Mouse (Mus musculus) intestine, embryonic 16.5 days (tissue): ENCODE data around the gene A830005F24Rik. TPM values are rescaled to one million over a fixed set of nuclear protein-coding genes. Genes with fewer than 3 reads are reported as not detected.
A peak's percentile ranks its signal among the peaks of the same experiment; 100 is the strongest.
"Not testable (repeated sequence)": the region's sequence is repeated elsewhere in the genome, so short reads cannot be mapped to it uniquely, and the experiment has no call there.

Experiments
- ATAC-seq: fragments of 200-750 bp; cut with Nextera tagmentation; 2 replicates; pipeline ENCODE4 v1.8.0; 2017; ENCODE audit warnings: moderate TSS enrichment, moderate library complexity
- H3K27ac ChIP-seq: fragments of 300-500 bp; sonication (generic); 2 replicates; pipeline ENCODE4 v1.5.1; 2014; ENCODE audit warnings: mild to moderate bottlenecking, low read length
- H3K27me3 ChIP-seq: fragments of 300-500 bp; sonication (generic); replicated peaks from 2 replicates; pipeline ENCODE4 v1.6.1; 2014; ENCODE audit warnings: low read length, control low read depth, mixed read lengths; ENCODE audit not compliant: control insufficient read depth, insufficient read depth
- H3K36me3 ChIP-seq: fragments of 300-500 bp; sonication (generic); 2 replicates; pipeline ENCODE4 v1.6.1; 2014; ENCODE audit warnings: low read length, control low read depth; ENCODE audit not compliant: control insufficient read depth, insufficient read depth
- H3K4me1 ChIP-seq: fragments of 300-500 bp; sonication (generic); 2 replicates; pipeline ENCODE4 v1.6.1; 2014; ENCODE audit warnings: low read length, control low read depth, mixed read lengths; ENCODE audit not compliant: control insufficient read depth, insufficient read depth
- H3K4me2 ChIP-seq: fragments of 300-500 bp; sonication (generic); 2 replicates; pipeline ENCODE4 v1.6.1; 2014; ENCODE audit warnings: low read depth, low read length, control low read depth
- H3K4me3 ChIP-seq: fragments of 300-500 bp; sonication (generic); 2 replicates; pipeline ENCODE4 v1.5.1; 2014; ENCODE audit warnings: mild to moderate bottlenecking, low read length
- H3K9ac ChIP-seq: fragments of 300-500 bp; sonication (generic); 2 replicates; pipeline ENCODE4 v1.6.1; 2014; ENCODE audit warnings: low read depth, low read length
- H3K9me3 ChIP-seq: fragments of 300-500 bp; sonication (generic); 2 replicates; pipeline ENCODE4 v1.6.1; 2016; ENCODE audit warnings: low read length, control low read depth; ENCODE audit not compliant: control insufficient read depth
- WGBS: fragments of 180-500 bp; shearing (Covaris S2); extraction: QIAGEN DNeasy Blood & Tissue Kit; methylation state at CpG from one replicate; pipeline ENCODE4 v1.1.7; 2014; 5-methylcytosine and 5-hydroxymethylcytosine counted together
- polyA plus RNA-seq: library from polyadenylated mRNA; unstranded; fragments of >200 nt; fragmentation: Nextera tagmentation; extraction: Ambion mirVana; gene quantifications from 2 replicates; pipeline ENCODE4 v1.2.1, GENCODE M21; 2015

The A830005F24Rik gene
- polyA plus RNA-seq, 1 experiment from 2014 or later: 0.57 TPM

- 57% methylated on average over 5 of the region's 5 CpGs for WGBS
- Histone ChIP-seq H3K4me2 (no peak overlapping the region), H3K9ac (no peak overlapping the region), H3K27ac (no peak overlapping the region), H3K36me3 (peaks cover 8% of the 10 kb centered on the region; the same call in 1 of the 2 replicates), H3K27me3 (no peaks in the 10 kb centered on the region), H3K4me1 (no peaks in the 10 kb centered on the region), H3K4me3 (no peak overlapping the region), H3K9me3 (no peaks in the 10 kb centered on the region)
- no peak for ATAC-seq
These were observed 10.9 kb upstream of the A830005F24Rik start for GRCm38 (mm10) chr13:48502422-48502821.

DNA sequence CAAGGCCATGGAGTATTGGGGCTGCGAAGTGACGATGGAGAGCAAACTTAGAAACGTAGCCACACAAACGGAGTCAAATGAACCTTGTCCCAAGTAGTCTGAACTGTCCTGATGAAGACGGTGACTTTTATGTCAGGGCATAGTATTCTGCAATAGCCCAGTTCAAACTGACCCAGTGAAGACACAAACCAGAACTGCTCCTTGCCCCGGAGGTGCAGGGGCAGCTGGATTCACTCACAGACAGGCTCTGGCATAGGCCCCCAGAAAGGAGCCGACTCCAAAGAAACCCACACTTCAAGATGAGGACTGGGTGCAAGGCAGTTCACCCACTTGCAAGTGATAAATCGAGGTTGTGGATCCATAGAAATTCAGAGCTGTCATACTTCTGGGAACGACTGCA lies 4.7 kb upstream of the A830005F24Rik start:
- Histone ChIP-seq H3K27ac (no peak overlapping the region), H3K4me3 (no peak overlapping the region), H3K9me3 (no peaks in the 10 kb centered on the region), H3K27me3 (no peaks in the 10 kb centered on the region), H3K36me3 (peaks cover 8% of the 10 kb centered on the region; the same call in 1 of the 2 replicates), H3K4me1 (0 out of 2 replicates have a peak, but pooled peaks cover 2% of the 10 kb centered on the region), H3K4me2 (no peak overlapping the region), H3K9ac (no peak overlapping the region)
- ATAC-seq: no peak
- WGBS: 77% methylated on average over 9 of the region's 9 CpGs

- Histone ChIP-seq H3K36me3 (no peaks in the 10 kb centered on the region), H3K27me3 (no peaks in the 10 kb centered on the region), H3K9ac (no peak overlapping the region), H3K4me1 (0 out of 2 replicates have a peak, but pooled peaks cover 2% of the 10 kb centered on the region), H3K4me2 (no peak overlapping the region), H3K4me3 (no peak overlapping the region), H3K27ac (no peak overlapping the region), H3K9me3 (peaks cover 4% of the 10 kb centered on the region; the same call in 1 of the 2 replicates)
- WGBS: 78% methylated on average over 4 of the region's 4 CpGs
- ATAC-seq: no peak
These were observed 2.5 kb downstream of the A830005F24Rik start for GRCm38 (mm10) chr13:48515861-48516260.

DNA sequence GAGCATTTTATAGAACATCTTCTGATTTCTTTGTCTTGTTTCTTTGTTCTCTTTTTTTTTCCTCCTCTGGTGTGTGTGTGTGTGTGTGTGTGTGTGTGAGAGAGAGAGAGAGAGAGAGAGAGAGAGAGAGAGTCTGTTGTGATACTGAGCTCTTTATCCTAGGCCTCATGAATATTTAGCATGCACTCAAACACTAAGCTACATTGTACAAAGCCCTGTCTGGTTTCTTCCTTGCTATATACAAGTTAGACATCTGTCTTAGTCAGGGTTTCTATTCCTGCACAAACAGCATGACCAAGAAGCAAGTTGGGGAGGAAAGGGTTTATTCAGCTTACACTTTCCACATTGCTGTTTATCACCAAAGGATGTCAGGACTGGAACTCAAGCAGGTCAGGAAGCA lies 5.8 kb downstream of the A830005F24Rik start:
- H3K9ac ChIP-seq, H3K4me2 ChIP-seq, H3K4me3 ChIP-seq, ATAC-seq, H3K9me3 ChIP-seq, H3K4me1 ChIP-seq, H3K36me3 ChIP-seq, H3K27me3 ChIP-seq, H3K27ac ChIP-seq: not testable (repeated sequence)

GRCm38 (mm10) chr13:48525745-48526144 lies 12.4 kb downstream of the A830005F24Rik start:
- H3K4me3 ChIP-seq: no peak overlapping the region
- H3K9me3 ChIP-seq: no peaks in the 10 kb centered on the region
- H3K4me1 ChIP-seq: no peaks in the 10 kb centered on the region
- no peak overlapping the region for H3K27ac ChIP-seq
- ATAC-seq: no peak
- 72% methylated on average over 5 of the region's 5 CpGs for WGBS
- H3K27me3 ChIP-seq: no peaks in the 10 kb centered on the region
- no peaks in the 10 kb centered on the region for H3K36me3 ChIP-seq
- H3K4me2 ChIP-seq: no peak overlapping the region
- no peak overlapping the region for H3K9ac ChIP-seq

DNA sequence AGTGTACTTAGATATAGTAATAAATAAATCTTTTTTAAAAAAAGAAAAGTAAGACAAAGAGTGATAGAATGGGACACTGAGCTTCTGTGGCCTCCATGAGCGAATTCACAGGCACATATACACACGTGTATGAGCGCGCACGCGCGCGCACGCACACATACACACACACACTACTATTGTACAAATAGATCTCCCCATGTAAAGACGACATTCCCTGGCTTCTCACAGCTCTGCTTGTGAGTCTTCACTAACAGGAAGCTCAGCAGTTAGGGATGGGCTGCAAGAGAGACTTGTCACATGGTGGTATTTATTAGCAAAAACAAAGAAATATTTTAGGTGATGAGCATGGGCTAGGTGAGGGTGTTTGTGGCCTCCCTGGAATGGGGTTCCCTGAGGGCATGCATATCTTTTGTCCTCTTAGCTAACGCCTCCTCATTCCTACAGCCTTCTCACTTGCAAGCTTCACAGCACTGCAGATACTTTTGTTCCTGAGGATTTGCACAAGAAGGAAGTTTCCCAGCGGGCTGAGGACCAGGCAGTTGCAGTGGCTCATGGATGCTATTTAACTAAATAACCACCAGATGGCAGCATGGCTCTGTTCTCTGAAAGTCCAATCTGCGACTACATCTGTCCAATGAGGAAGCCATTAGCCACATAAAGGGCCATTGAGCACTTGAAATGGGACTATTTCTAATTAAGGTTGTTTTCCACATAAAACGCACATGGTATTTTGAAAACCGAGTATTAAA lies 14.9 kb downstream of the A830005F24Rik start:
- no peaks in the 10 kb centered on the region for H3K36me3 ChIP-seq
- no peak overlapping the region for H3K27ac ChIP-seq
- ATAC-seq: peak; percentile 73
- H3K4me2 ChIP-seq: no peak overlapping the region
- no peaks in the 10 kb centered on the region for H3K9me3 ChIP-seq
- H3K4me1 ChIP-seq: no peaks in the 10 kb centered on the region
- no peak overlapping the region for H3K4me3 ChIP-seq
- H3K27me3 ChIP-seq: no peaks in the 10 kb centered on the region
- H3K9ac ChIP-seq: no peak overlapping the region
- 51% methylated on average over 15 of the region's 15 CpGs for WGBS

- no peak overlapping the region for H3K4me3 ChIP-seq
- H3K27ac ChIP-seq: no peak overlapping the region
- no peak for ATAC-seq
- WGBS: 38% methylated on average over 2 of the region's 2 CpGs
- no peak overlapping the region for H3K4me2 ChIP-seq
- no peak overlapping the region for H3K9ac ChIP-seq
- H3K36me3 ChIP-seq: no peaks in the 10 kb centered on the region
- H3K4me1 ChIP-seq: no peaks in the 10 kb centered on the region
- H3K27me3 ChIP-seq: no peaks in the 10 kb centered on the region
- H3K9me3 ChIP-seq: no peaks in the 10 kb centered on the region
These were observed 15.7 kb downstream of the A830005F24Rik start for GRCm38 (mm10) chr13:48529028-48529427.

DNA sequence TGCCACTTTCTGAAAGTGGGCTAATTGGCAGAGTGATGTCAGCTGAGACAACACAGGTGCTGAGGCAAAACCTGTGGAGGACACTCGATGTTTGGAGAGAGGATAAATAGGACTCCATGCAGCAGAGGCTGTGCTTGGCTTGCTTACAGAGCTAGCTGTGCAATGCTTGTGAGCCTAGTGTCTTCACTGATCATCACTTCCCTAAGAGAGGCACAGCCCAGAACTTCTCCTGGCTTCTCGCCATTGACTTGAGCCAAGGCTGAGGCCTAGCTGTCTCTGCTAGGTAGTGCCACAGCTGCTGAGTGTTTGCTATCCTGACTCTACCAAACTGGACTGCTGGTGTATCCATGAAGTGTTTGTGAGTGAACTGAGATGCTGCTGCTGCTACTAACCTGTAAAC lies 17.3 kb downstream of the A830005F24Rik start:
- 46% methylated on average over 2 of the region's 2 CpGs for whole genome bisulfite sequencing
- Histone ChIP-seq H3K4me3 (no peak overlapping the region), H3K9me3 (no peaks in the 10 kb centered on the region), H3K27me3 (no peaks in the 10 kb centered on the region), H3K4me1 (no peaks in the 10 kb centered on the region), H3K4me2 (no peak overlapping the region), H3K27ac (no peak overlapping the region), H3K36me3 (peaks cover 3% of the 10 kb centered on the region; the same call in 1 of the 2 replicates), H3K9ac (no peak overlapping the region)
- ATAC-seq: no peak; the same call in 1 of the 2 replicates

GRCm38 (mm10) chr13:48531448-48531847 lies 18.1 kb downstream of the A830005F24Rik start:
- Histone ChIP-seq H3K4me3 (no peak overlapping the region), H3K27ac (no peak overlapping the region), H3K9ac (no peak overlapping the region), H3K4me2 (no peak overlapping the region), H3K27me3 (no peaks in the 10 kb centered on the region), H3K4me1 (no peaks in the 10 kb centered on the region), H3K9me3 (no peaks in the 10 kb centered on the region), H3K36me3 (peaks cover 6% of the 10 kb centered on the region; the same call in 1 of the 2 replicates)
- 65% methylated on average over 2 of the region's 2 CpGs for WGBS
- no peak for ATAC-seq
